Mouse (Mus musculus) testis, adult 2 months (tissue): Measurements from ENCODE around the gene Capn15.

Experiments used
- CTCF ChIP-seq: fragments of 200-500 bp; IDR thresholded peaks from 2 replicates; pipeline ENCODE4 v1.5.1; 2012; ENCODE audit warnings: low read depth, mild to moderate bottlenecking, inconsistent platforms, low read length, moderate library complexity; ENCODE audit not compliant: control insufficient read depth, insufficient read depth, insufficient replicate concordance
- POLR2A ChIP-seq: fragments of 200-500 bp; IDR thresholded peaks from 2 replicates; pipeline ENCODE4 v1.6.1; 2012; ENCODE audit warnings: low read depth, mild to moderate bottlenecking, inconsistent platforms, low read length, moderate library complexity; ENCODE audit not compliant: control insufficient read depth

DNA sequence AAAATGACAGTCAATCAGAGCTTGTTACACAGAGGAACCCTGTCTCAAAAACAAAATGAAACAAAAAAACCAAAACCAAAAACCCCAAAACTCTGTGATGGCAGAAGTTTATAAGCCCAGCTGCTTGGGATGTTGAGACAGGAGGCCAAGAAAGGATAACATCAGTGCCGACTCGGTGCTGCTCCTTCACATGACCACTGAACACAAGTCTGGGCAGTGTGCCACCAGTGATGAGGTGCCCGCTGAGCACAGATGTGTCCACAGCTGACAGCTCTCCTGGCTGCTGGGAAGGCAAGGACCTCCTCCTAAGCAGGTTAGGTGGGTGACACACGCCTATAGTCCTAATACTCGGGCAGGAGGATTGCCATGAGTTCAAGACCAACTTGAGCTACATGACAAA, 63.5 kb downstream of the Capn15 start:
- TF ChIP-seq CTCF (no peak), POLR2A (no peak)
